Mouse (Mus musculus) embryonic facial prominence, embryonic 11.5 days (tissue): ENCODE measurements around the gene Rcan1. TPM values are rescaled to one million over a fixed set of nuclear protein-coding genes. Genes with fewer than 3 reads are reported as not detected.

Source experiments
- ATAC-seq: fragments of 200-750 bp; cut with Nextera tagmentation; replicated peaks from 2 replicates; pipeline ENCODE4 v1.8.0; 2017; ENCODE audit warnings: low read depth; ENCODE audit not compliant: insufficient number of reproducible peaks, low FRiP score, low TSS enrichment
- DNase-seq: peaks from one replicate; pipeline ENCODE4 v3.0.0-alpha.2; 2015; ENCODE audit warnings: low spot score
- H3K27ac ChIP-seq: fragments of 300-500 bp; sonication (generic); replicated peaks from 2 replicates; pipeline ENCODE4 v1.5.1; 2014; ENCODE audit warnings: mild to moderate bottlenecking, low read depth, low read length, control low read depth
- H3K27me3 ChIP-seq: fragments of 300-500 bp; sonication (generic); 2 replicates; pipeline ENCODE4 v1.6.1; 2014; ENCODE audit warnings: mild to moderate bottlenecking, low read length, moderate library complexity, mixed read lengths; ENCODE audit not compliant: control insufficient read depth, insufficient read depth
- H3K36me3 ChIP-seq: fragments of 300-500 bp; sonication (generic); replicated peaks from 2 replicates; pipeline ENCODE4 v1.6.1; 2014; ENCODE audit warnings: low read depth, mild to moderate bottlenecking, low read length, moderate library complexity, mixed read lengths; ENCODE audit not compliant: control insufficient read depth, insufficient read depth
- H3K4me1 ChIP-seq: fragments of 300-500 bp; sonication (generic); 2 replicates; pipeline ENCODE4 v1.6.1; 2014; ENCODE audit warnings: low read length, mixed read lengths; ENCODE audit not compliant: control insufficient read depth, insufficient read depth
- H3K4me2 ChIP-seq: fragments of 300-500 bp; sonication (generic); 2 replicates; pipeline ENCODE4 v1.6.1; 2014; ENCODE audit warnings: low read depth, mild to moderate bottlenecking, control low read depth, low read length, moderate library complexity
- H3K4me3 ChIP-seq: fragments of 300-500 bp; sonication (generic); 2 replicates; pipeline ENCODE4 v1.5.1; 2014; ENCODE audit warnings: low read depth, low read length, control low read depth
- H3K9ac ChIP-seq: fragments of 300-500 bp; sonication (generic); replicated peaks from 2 replicates; pipeline ENCODE4 v1.6.1; 2014; ENCODE audit warnings: mild to moderate bottlenecking, control low read depth, low read length
- H3K9me3 ChIP-seq: fragments of 300-500 bp; sonication (generic); replicated peaks from 2 replicates; pipeline ENCODE4 v1.6.1; 2016; ENCODE audit warnings: mild to moderate bottlenecking, low read length, inconsistent platforms, mixed read lengths; ENCODE audit not compliant: control insufficient read depth
- WGBS: fragments of 180-500 bp; shearing (Covaris S2); extraction: QIAGEN DNeasy Blood & Tissue Kit; methylation state at CpG from one replicate; pipeline ENCODE4 v1.1.7; 2014; 5-methylcytosine and 5-hydroxymethylcytosine counted together
- polyA plus RNA-seq: library from polyadenylated mRNA; unstranded; fragments of >200 nt; fragmentation: Nextera tagmentation; extraction: Ambion mirVana; gene quantifications from 2 replicates; pipeline ENCODE4 v1.2.1, GENCODE M21; 2014

Rcan1 gene
- polyA plus RNA-seq, 1 experiment from 2014 or later = 36.6 TPM

DNA sequence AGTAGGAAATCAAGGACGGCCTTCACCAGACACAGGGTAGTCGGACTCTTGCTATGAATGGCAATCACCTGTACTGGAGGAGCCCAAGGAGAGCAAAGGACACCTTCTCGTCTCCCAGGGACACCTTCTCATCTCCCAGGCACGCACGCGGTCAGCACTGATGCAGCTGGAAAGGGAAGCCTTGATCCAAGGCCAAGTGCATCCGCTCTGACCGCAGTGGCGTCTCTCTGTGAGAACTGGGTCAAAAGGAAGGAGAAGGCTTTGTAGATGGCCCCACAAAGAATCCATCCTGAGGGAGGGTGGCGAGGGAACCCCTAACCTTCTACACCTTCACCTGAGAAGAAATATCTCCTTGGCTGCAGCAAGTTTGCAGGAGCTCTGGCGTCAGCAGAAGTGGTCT, 28.5 kb downstream of the Rcan1 start:
- H3K27ac ChIP-seq = no peak overlapping the region
- WGBS = 94% methylated on average over 11 of the region's 11 CpGs

DNA sequence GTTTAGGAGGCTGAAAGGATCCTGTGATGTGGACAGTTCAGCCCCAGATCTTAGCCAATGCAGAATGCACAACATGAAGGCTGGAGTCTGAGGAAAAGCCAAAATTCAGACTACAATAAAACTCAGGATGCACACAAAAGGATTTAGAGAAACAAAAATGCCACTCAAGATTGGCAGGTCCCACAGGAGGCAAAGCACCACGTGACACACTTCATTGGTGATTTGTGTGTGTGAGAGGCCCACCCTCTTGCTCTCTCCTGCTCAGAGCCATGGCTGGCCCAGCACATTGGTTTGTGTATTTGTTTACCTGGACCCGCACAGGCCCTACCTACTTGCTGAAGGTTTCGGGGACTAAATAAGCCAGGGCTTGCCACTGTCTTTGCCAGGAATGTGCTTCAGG, 29.5 kb downstream of the Rcan1 start:
- no peak overlapping the region for H3K27ac ChIP-seq
- no peaks in the 10 kb centered on the region for H3K9me3 ChIP-seq
- H3K4me3 ChIP-seq = no peak overlapping the region
- DNase-seq = no peak
- H3K27me3 ChIP-seq = no peaks in the 10 kb centered on the region
- no peak for ATAC-seq
- H3K4me1 ChIP-seq = no peaks in the 10 kb centered on the region
- H3K36me3 ChIP-seq = no peaks in the 10 kb centered on the region
- no peak overlapping the region for H3K9ac ChIP-seq
- 67% methylated on average over 3 of the region's 3 CpGs for WGBS
- H3K4me2 ChIP-seq = no peak overlapping the region

More for the DNA sequence above, 28.5 kb downstream of the Rcan1 start:
- H3K9ac ChIP-seq = no peak overlapping the region
- DNase-seq (no peak), ATAC-seq (no peak)
- no peaks in the 10 kb centered on the region for H3K36me3 ChIP-seq
- no peaks in the 10 kb centered on the region for H3K9me3 ChIP-seq
- no peaks in the 10 kb centered on the region for H3K4me1 ChIP-seq
- no peak overlapping the region for H3K4me3 ChIP-seq
- H3K27me3 ChIP-seq = no peaks in the 10 kb centered on the region
- H3K4me2 ChIP-seq = no peak overlapping the region

DNA sequence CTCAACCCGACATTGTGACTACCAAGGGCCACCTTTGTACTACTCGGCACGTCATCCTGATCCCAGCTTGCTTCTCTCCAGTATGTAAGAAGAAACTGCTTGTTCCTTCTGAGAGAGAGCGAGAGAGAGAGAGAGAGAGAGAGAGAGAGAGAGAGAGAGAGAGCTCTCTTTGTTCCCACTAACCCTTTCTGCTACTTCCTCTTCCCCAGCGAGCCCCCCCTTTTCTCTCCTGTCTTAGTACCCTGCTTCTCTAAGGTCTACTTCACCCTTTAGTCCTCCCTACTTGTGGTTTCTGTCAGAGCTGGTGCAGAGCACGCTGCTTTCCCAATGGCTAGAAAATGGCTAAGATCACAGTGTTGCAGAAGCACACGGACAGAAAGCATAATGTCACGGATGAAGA, 30.4 kb downstream of the Rcan1 start:
- no peaks in the 10 kb centered on the region for H3K4me1 ChIP-seq
- DNase-seq = no peak
- no peaks in the 10 kb centered on the region for H3K27me3 ChIP-seq
- H3K4me3 ChIP-seq = no peak overlapping the region
- H3K36me3 ChIP-seq = no peaks in the 10 kb centered on the region
- H3K9me3 ChIP-seq = no peaks in the 10 kb centered on the region
- no peak overlapping the region for H3K27ac ChIP-seq
- ATAC-seq = no peak
- H3K9ac ChIP-seq = no peak overlapping the region
- no peak overlapping the region for H3K4me2 ChIP-seq
- 47% methylated on average over 8 of the region's 8 CpGs for WGBS

DNA sequence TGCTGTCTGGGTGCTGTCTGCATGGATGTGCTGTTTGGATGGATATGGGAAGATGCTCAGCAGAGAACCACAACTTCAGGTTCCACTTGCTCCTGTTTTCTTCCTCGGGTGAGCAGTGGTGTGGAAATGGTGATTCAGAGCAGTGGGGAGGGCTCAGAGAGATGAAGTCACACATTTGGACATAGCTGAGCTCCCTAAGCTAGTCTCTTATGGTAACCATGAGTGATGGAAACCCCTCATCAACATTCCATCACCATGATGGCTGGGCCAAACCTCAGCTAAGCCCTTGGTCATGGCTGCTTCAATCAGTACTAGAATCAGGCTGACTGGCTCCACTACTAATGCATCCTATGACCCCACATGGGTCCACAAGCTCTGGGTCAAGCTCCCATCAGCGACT, 30.9 kb downstream of the Rcan1 start:
- 73% methylated on average over 2 of the region's 2 CpGs for WGBS
- no peak for DNase-seq
- no peak overlapping the region for H3K27ac ChIP-seq
- no peak overlapping the region for H3K4me2 ChIP-seq
- no peaks in the 10 kb centered on the region for H3K36me3 ChIP-seq
- no peak overlapping the region for H3K4me3 ChIP-seq
- H3K9me3 ChIP-seq = no peaks in the 10 kb centered on the region
- no peak for ATAC-seq
- H3K4me1 ChIP-seq = no peaks in the 10 kb centered on the region
- H3K27me3 ChIP-seq = no peaks in the 10 kb centered on the region
- no peak overlapping the region for H3K9ac ChIP-seq

DNA sequence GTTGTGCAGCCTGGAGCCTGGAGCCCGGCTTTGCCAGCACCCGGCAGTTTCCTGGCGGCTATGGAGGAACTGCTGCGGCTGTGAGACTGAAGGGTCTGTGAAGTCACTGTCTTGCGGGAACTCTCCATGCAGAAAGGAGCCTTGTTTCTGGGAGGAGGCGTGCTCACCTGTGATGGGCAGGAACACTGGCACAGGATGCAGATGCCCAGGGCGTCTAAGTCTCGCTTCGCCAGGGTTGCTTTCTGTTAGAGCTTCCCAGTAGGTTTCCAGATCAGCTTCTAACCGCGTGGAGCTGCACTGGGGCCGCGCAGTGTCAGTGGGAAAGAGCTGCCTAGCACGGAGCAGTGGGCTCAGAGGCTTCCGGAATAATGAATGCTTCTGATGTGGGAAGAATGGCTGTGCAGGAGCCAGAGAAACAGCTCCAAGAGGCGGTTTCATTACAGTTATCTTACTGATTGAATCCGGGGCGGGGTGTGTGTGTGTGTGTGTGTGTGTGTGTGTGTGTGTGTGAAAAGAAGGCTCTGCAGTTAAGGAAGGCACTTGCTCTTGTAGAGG, 35.2 kb downstream of the Rcan1 start:
- Histone ChIP-seq H3K36me3 (no peaks in the 10 kb centered on the region), H3K27ac (no peak overlapping the region), H3K9ac (no peak overlapping the region), H3K4me3 (no peak overlapping the region), H3K9me3 (no peaks in the 10 kb centered on the region), H3K27me3 (no peaks in the 10 kb centered on the region), H3K4me1 (no peaks in the 10 kb centered on the region), H3K4me2 (no peak overlapping the region)
- no peak for DNase-seq
- WGBS = 81% methylated on average over 18 of the region's 18 CpGs
- ATAC-seq = no peak

DNA sequence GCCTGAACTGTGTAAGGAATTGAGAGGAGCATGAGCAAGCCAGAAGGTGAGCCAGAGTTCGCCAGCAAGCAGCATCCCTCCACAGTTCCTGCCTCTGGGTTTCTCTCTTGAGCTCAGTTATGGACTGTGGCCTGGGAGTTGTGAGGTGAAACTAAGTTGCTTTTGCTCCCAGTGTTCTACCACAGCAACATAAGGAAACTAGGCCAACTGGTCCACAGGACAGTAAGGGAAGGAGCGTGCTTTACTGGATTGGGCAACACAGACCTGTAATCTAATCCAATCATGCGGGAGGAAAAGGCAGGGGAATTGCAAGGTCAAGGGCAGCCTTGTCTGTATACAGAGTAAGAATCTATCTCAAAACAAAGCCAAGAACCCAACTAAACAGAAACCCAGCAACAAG, 37.5 kb downstream of the Rcan1 start:
- H3K36me3 ChIP-seq = no peaks in the 10 kb centered on the region
- H3K27ac ChIP-seq = no peak overlapping the region
- no peak for ATAC-seq
- H3K9me3 ChIP-seq = no peaks in the 10 kb centered on the region
- no peaks in the 10 kb centered on the region for H3K27me3 ChIP-seq
- no peaks in the 10 kb centered on the region for H3K4me1 ChIP-seq
- 88% methylated on average over 3 of the region's 3 CpGs for WGBS
- no peak overlapping the region for H3K4me2 ChIP-seq
- no peak for DNase-seq
- H3K9ac ChIP-seq = no peak overlapping the region
- no peak overlapping the region for H3K4me3 ChIP-seq

DNA sequence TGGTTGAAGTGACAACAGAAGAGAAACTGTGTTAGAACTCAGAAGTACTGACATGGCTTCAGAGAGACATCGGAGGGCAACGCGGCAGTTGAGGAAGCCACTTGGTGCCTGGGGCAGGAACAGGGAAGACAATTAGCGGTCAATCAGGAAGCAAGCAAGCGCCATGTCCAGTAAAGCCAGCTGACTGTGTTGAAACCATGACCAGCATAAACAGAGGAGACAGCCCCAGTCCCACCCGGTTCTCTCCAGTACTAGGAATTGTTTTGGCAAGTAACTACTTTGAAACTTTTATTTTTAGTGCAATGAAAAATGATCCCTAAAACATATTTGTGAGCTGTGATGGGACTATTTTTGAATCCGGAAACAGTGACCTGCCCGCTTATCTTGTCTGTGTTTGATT, 39.9 kb downstream of the Rcan1 start:
- Histone ChIP-seq H3K36me3 (no peaks in the 10 kb centered on the region), H3K9ac (no peak overlapping the region), H3K4me1 (no peaks in the 10 kb centered on the region), H3K27ac (no peak overlapping the region), H3K9me3 (no peaks in the 10 kb centered on the region), H3K4me3 (no peak overlapping the region), H3K27me3 (no peaks in the 10 kb centered on the region), H3K4me2 (no peak overlapping the region)
- DNase-seq (no peak), ATAC-seq (no peak)
- 87% methylated on average over 8 of the region's 8 CpGs for WGBS

DNA sequence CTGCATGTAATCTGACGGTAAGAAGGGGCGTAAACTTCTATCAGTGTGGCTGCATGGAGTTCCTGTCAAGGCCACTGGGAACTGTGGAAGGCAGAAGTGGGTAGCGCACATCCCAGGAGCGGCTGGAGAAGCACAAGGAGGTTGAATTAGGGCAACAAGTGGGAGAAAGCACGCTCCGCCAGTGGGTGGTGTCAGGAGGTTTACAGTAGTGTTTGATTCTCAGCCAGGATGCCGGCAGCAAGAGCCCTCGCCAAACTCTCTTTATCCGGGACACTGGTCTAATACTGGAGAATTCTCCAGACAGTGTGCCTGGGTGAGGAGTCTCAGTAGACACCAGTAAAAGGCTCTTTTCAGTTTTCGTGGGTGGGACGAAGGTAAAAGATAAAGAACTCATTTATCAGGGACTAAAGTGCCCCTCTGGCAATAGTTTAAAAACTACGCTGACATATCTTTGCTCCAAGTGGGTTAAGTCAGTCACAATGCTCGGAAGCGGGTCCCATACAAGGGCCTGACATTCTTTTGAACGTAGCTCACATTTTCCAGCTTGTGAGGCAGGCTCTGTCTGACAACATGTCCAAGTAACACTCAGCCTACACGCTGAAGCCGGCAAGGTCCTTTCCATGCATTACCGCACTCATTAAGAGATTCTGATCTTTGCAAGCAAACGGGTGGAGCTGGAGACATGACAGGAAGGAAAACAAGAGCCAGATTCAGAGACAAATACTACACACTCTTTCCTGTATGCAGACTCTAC, 42.3 kb downstream of the Rcan1 start:
- no peak for DNase-seq
- no peak overlapping the region for H3K9ac ChIP-seq
- no peak overlapping the region for H3K4me3 ChIP-seq
- no peaks in the 10 kb centered on the region for H3K9me3 ChIP-seq
- no peak for ATAC-seq
- H3K27ac ChIP-seq = no peak overlapping the region
- WGBS = 48% methylated on average over 19 of the region's 19 CpGs
- H3K36me3 ChIP-seq = no peaks in the 10 kb centered on the region
- H3K4me1 ChIP-seq = peaks cover 2% of the 10 kb centered on the region; the same call in 1 of the 2 replicates
- H3K27me3 ChIP-seq = no peaks in the 10 kb centered on the region
- H3K4me2 ChIP-seq = no peak overlapping the region
